Mouse (Mus musculus): ENCODE results near the gene Trio.

The Trio gene

GRCm38 (mm10) chr15:28025447-28026166 lies at the start of gene Trio:
Gene Trio (minus strand): TSS chr15:28025848.
- peak; percentile 92 for DNase-seq (ENCODE audit: low spot score)

GRCm38 (mm10) chr15:28074416-28074970 lies 48.8 kb upstream of the Trio start:
- no peak for DNase-seq (ENCODE audit: low spot score)

- DNase-seq (ENCODE audit: low spot score): no peak
Observed at GRCm38 (mm10) chr15:28071601-28072000, 46.0 kb upstream of the Trio start.

GRCm38 (mm10) chr15:28070771-28071419 lies 45.2 kb upstream of the Trio start:
- DNase-seq (ENCODE audit: low spot score): no peak

GRCm38 (mm10) chr15:28070221-28070620 lies 44.6 kb upstream of the Trio start:
- DNase-seq (ENCODE audit: low spot score): no peak

- DNase-seq (ENCODE audit: low spot score): no peak
Observed at GRCm38 (mm10) chr15:28067373-28067772, 41.7 kb upstream of the Trio start.

GRCm38 (mm10) chr15:28066468-28066867 lies 40.8 kb upstream of the Trio start:
- no peak for DNase-seq (ENCODE audit: low spot score)

- no peak for DNase-seq (ENCODE audit: low spot score)
Observed at GRCm38 (mm10) chr15:28065572-28065971, 39.9 kb upstream of the Trio start.

GRCm38 (mm10) chr15:28064733-28065088 lies 39.1 kb upstream of the Trio start:
- no peak for DNase-seq (ENCODE audit: low spot score)

- no peak for DNase-seq (ENCODE audit: low spot score)
Observed at GRCm38 (mm10) chr15:28064081-28064732, 38.6 kb upstream of the Trio start.

- DNase-seq (ENCODE audit: low spot score): no peak
Observed at GRCm38 (mm10) chr15:28063466-28063865, 37.8 kb upstream of the Trio start.

GRCm38 (mm10) chr15:28062016-28062415 lies 36.4 kb upstream of the Trio start:
- DNase-seq (ENCODE audit: low spot score): no peak

- no peak for DNase-seq (ENCODE audit: low spot score)
Observed at GRCm38 (mm10) chr15:28060977-28061376, 35.3 kb upstream of the Trio start.

GRCm38 (mm10) chr15:28060423-28060822 lies 34.8 kb upstream of the Trio start:
- no peak for DNase-seq (ENCODE audit: low spot score)

GRCm38 (mm10) chr15:28057545-28057944 lies 31.9 kb upstream of the Trio start:
- DNase-seq (ENCODE audit: low spot score): no peak

GRCm38 (mm10) chr15:28054731-28055130 lies 29.1 kb upstream of the Trio start:
- no peak for DNase-seq (ENCODE audit: low spot score)

- no peak for DNase-seq (ENCODE audit: low spot score)
Observed at GRCm38 (mm10) chr15:28054111-28054510, 28.5 kb upstream of the Trio start.

- DNase-seq (ENCODE audit: low spot score): no peak
Observed at GRCm38 (mm10) chr15:28053226-28053625, 27.6 kb upstream of the Trio start.

GRCm38 (mm10) chr15:28051811-28052210 lies 26.2 kb upstream of the Trio start:
- DNase-seq (ENCODE audit: low spot score): no peak

- no peak for DNase-seq (ENCODE audit: low spot score)
Observed at GRCm38 (mm10) chr15:28051104-28051625, 25.5 kb upstream of the Trio start.

- no peak for DNase-seq (ENCODE audit: low spot score)
Observed at GRCm38 (mm10) chr15:28047711-28048110, 22.1 kb upstream of the Trio start.

- DNase-seq (ENCODE audit: low spot score): no peak
Observed at GRCm38 (mm10) chr15:28041158-28041865, 15.7 kb upstream of the Trio start.

Measured in testis, postnatal 14 days (tissue).